Mouse (Mus musculus): ENCODE measurements around the gene Rps3. TPM values are rescaled to one million over a fixed set of nuclear protein-coding genes. Genes with fewer than 3 reads are reported as not detected.

Gene Rps3
- 746 and 790 TPM in 2 replicates for polyA plus RNA-seq (2015; fragmentation: Nextera tagmentation; extraction: Ambion mirVana)

- Histone ChIP-seq H3K27ac (replicated peaks) (peak within 1 kb of the TSS; percentile 93), H3K4me2 (replicated peaks) (peak within 1 kb of the TSS; percentile 80), H3K9ac (peak within 1 kb of the TSS; percentile 77), H3K9me3 (replicated peaks) (no peaks in the 10 kb centered on the region), H3K4me1 (peaks cover 37% of the 10 kb centered on the region), H3K4me3 (replicated peaks) (peak within 1 kb of the TSS; percentile 70), H3K36me3 (peaks cover 37% of the 10 kb centered on the region), H3K27me3 (peaks cover 8% of the 10 kb centered on the region; the same call in 1 of the 2 replicates)
- under 1% methylated on average over 45 of the region's 45 CpGs for WGBS
- ATAC-seq (ENCODE audit: insufficient number of reproducible peaks, low FRiP score, low TSS enrichment, low read depth) = peak; percentile 95
Observed at GRCm38 (mm10) chr7:99483271-99483923, at the start of gene Rps3. Gene Rps3 (minus strand): TSS chr7:99483738.

GRCm38 (mm10) chr7:99532526-99532925 is 49.0 kb upstream of the Rps3 start:
- no peak overlapping the region for H3K4me3 ChIP-seq (replicated peaks)
- no peak overlapping the region for H3K9ac ChIP-seq
- H3K4me1 ChIP-seq = peaks cover 32% of the 10 kb centered on the region
- no peaks in the 10 kb centered on the region for H3K27me3 ChIP-seq
- no peak overlapping the region for H3K4me2 ChIP-seq (replicated peaks)
- no peak overlapping the region for H3K27ac ChIP-seq (replicated peaks)
- WGBS = 84% methylated on average over 4 of the region's 4 CpGs
- H3K9me3 ChIP-seq (replicated peaks) = no peaks in the 10 kb centered on the region
- ATAC-seq (ENCODE audit: insufficient number of reproducible peaks, low FRiP score, low TSS enrichment, low read depth) = no peak
- H3K36me3 ChIP-seq = no peaks in the 10 kb centered on the region

- Histone ChIP-seq H3K4me1 (peaks cover 21% of the 10 kb centered on the region), H3K9me3 (replicated peaks) (no peaks in the 10 kb centered on the region), H3K36me3 (no peaks in the 10 kb centered on the region), H3K4me2 (replicated peaks) (no peak overlapping the region), H3K27ac (replicated peaks) (no peak overlapping the region), H3K9ac (no peak overlapping the region), H3K27me3 (no peaks in the 10 kb centered on the region), H3K4me3 (replicated peaks) (no peak overlapping the region)
- no peak for ATAC-seq (ENCODE audit: insufficient number of reproducible peaks, low FRiP score, low TSS enrichment, low read depth)
- WGBS = 86% methylated on average over 3 of the region's 3 CpGs
Observed at GRCm38 (mm10) chr7:99531408-99531970, 48.0 kb upstream of the Rps3 start.

- Histone ChIP-seq H3K9ac (no peak overlapping the region), H3K27ac (replicated peaks) (no peak overlapping the region), H3K9me3 (replicated peaks) (no peaks in the 10 kb centered on the region), H3K4me1 (peaks cover 5% of the 10 kb centered on the region), H3K4me3 (replicated peaks) (no peak overlapping the region), H3K36me3 (no peaks in the 10 kb centered on the region), H3K4me2 (replicated peaks) (no peak overlapping the region), H3K27me3 (no peaks in the 10 kb centered on the region)
- no peak for ATAC-seq (ENCODE audit: insufficient number of reproducible peaks, low FRiP score, low TSS enrichment, low read depth)
- 53% methylated on average over 5 of the region's 5 CpGs for WGBS
Observed at GRCm38 (mm10) chr7:99529410-99529809, 45.9 kb upstream of the Rps3 start.

- Histone ChIP-seq H3K9ac (no peak overlapping the region), H3K27me3 (no peaks in the 10 kb centered on the region), H3K9me3 (replicated peaks) (no peaks in the 10 kb centered on the region), H3K36me3 (no peaks in the 10 kb centered on the region), H3K4me2 (replicated peaks) (no peak overlapping the region), H3K27ac (replicated peaks) (no peak overlapping the region), H3K4me1 (no peaks in the 10 kb centered on the region), H3K4me3 (replicated peaks) (no peak overlapping the region)
- no peak for ATAC-seq (ENCODE audit: insufficient number of reproducible peaks, low FRiP score, low TSS enrichment, low read depth)
- WGBS = 31% methylated on average over 2 of the region's 2 CpGs
Observed at GRCm38 (mm10) chr7:99528547-99528946, 45.0 kb upstream of the Rps3 start.

- no peaks in the 10 kb centered on the region for H3K36me3 ChIP-seq
- no peaks in the 10 kb centered on the region for H3K27me3 ChIP-seq
- no peak overlapping the region for H3K4me2 ChIP-seq (replicated peaks)
- H3K27ac ChIP-seq (replicated peaks) = no peak overlapping the region
- no peak for ATAC-seq (ENCODE audit: insufficient number of reproducible peaks, low FRiP score, low TSS enrichment, low read depth)
- H3K4me3 ChIP-seq (replicated peaks) = no peak overlapping the region
- 72% methylated on average over 1 of the region's 1 CpGs for WGBS
- H3K4me1 ChIP-seq = no peaks in the 10 kb centered on the region
- no peak overlapping the region for H3K9ac ChIP-seq
- H3K9me3 ChIP-seq (replicated peaks) = no peaks in the 10 kb centered on the region
Observed at GRCm38 (mm10) chr7:99523837-99524236, 40.3 kb upstream of the Rps3 start.

GRCm38 (mm10) chr7:99523121-99523520 is 39.6 kb upstream of the Rps3 start:
- no peak for ATAC-seq (ENCODE audit: insufficient number of reproducible peaks, low FRiP score, low TSS enrichment, low read depth)
- Histone ChIP-seq H3K4me3 (replicated peaks) (no peak overlapping the region), H3K9ac (no peak overlapping the region), H3K4me1 (no peaks in the 10 kb centered on the region), H3K9me3 (replicated peaks) (no peaks in the 10 kb centered on the region), H3K27me3 (no peaks in the 10 kb centered on the region), H3K36me3 (no peaks in the 10 kb centered on the region), H3K4me2 (replicated peaks) (no peak overlapping the region), H3K27ac (replicated peaks) (no peak overlapping the region)
- WGBS = 69% methylated on average over 8 of the region's 8 CpGs

GRCm38 (mm10) chr7:99518954-99519644 is 35.6 kb upstream of the Rps3 start:
- WGBS = 52% methylated on average over 4 of the region's 4 CpGs
- H3K4me1 ChIP-seq = no peaks in the 10 kb centered on the region
- no peak overlapping the region for H3K9ac ChIP-seq
- no peak overlapping the region for H3K4me2 ChIP-seq (replicated peaks)
- no peaks in the 10 kb centered on the region for H3K36me3 ChIP-seq
- no peak overlapping the region for H3K27ac ChIP-seq (replicated peaks)
- no peaks in the 10 kb centered on the region for H3K9me3 ChIP-seq (replicated peaks)
- no peaks in the 10 kb centered on the region for H3K27me3 ChIP-seq
- ATAC-seq (ENCODE audit: insufficient number of reproducible peaks, low FRiP score, low TSS enrichment, low read depth) = no peak
- H3K4me3 ChIP-seq (replicated peaks) = no peak overlapping the region

- Histone ChIP-seq H3K4me2 (replicated peaks) (no peak overlapping the region), H3K9me3 (replicated peaks) (no peaks in the 10 kb centered on the region), H3K36me3 (no peaks in the 10 kb centered on the region), H3K4me1 (no peaks in the 10 kb centered on the region), H3K27me3 (no peaks in the 10 kb centered on the region), H3K27ac (replicated peaks) (no peak overlapping the region), H3K9ac (no peak overlapping the region), H3K4me3 (replicated peaks) (no peak overlapping the region)
- ATAC-seq (ENCODE audit: insufficient number of reproducible peaks, low FRiP score, low TSS enrichment, low read depth) = no peak
- 81% methylated on average over 3 of the region's 3 CpGs for WGBS
Observed at GRCm38 (mm10) chr7:99516814-99517157, 33.2 kb upstream of the Rps3 start.

GRCm38 (mm10) chr7:99516092-99516813 is 32.7 kb upstream of the Rps3 start:
- Histone ChIP-seq H3K27ac (replicated peaks) (no peak overlapping the region), H3K27me3 (no peaks in the 10 kb centered on the region), H3K4me3 (replicated peaks) (no peak overlapping the region), H3K4me2 (replicated peaks) (no peak overlapping the region), H3K9me3 (replicated peaks) (no peaks in the 10 kb centered on the region), H3K36me3 (no peaks in the 10 kb centered on the region), H3K4me1 (no peaks in the 10 kb centered on the region), H3K9ac (no peak overlapping the region)
- WGBS = 81% methylated on average over 9 of the region's 9 CpGs
- ATAC-seq (ENCODE audit: insufficient number of reproducible peaks, low FRiP score, low TSS enrichment, low read depth) = no peak

GRCm38 (mm10) chr7:99510087-99510501 is 26.6 kb upstream of the Rps3 start:
- no peaks in the 10 kb centered on the region for H3K9me3 ChIP-seq (replicated peaks)
- no peak overlapping the region for H3K4me2 ChIP-seq (replicated peaks)
- peak; percentile 43; the same call in 1 of the 2 replicates for ATAC-seq (ENCODE audit: insufficient number of reproducible peaks, low FRiP score, low TSS enrichment, low read depth)
- WGBS = 9% methylated on average over 8 of the region's 8 CpGs
- no peak overlapping the region for H3K27ac ChIP-seq (replicated peaks)
- H3K27me3 ChIP-seq = no peaks in the 10 kb centered on the region
- no peaks in the 10 kb centered on the region for H3K36me3 ChIP-seq
- no peak overlapping the region for H3K4me3 ChIP-seq (replicated peaks)
- H3K4me1 ChIP-seq = peaks cover 8% of the 10 kb centered on the region
- no peak overlapping the region for H3K9ac ChIP-seq

All from embryonic facial prominence, embryonic 15.5 days (tissue).